Mouse (Mus musculus) megakaryocyte-erythroid progenitor cell, adult 5-6 weeks (primary cell): ENCODE results near the gene Cdc16. TPM values are rescaled to one million over a fixed set of nuclear protein-coding genes. Genes with fewer than 3 reads are reported as not detected.

Experiments used
- ATAC-seq: replicated peaks from 2 replicates; pipeline ENCODE4 v1.8.0; 2016; ENCODE audit warnings: mild to moderate bottlenecking, inconsistent platforms; ENCODE audit not compliant: severe bottlenecking, poor library complexity, low FRiP score, low TSS enrichment
- total RNA-seq, 2 experiments: library from RNA; stranded (forward) in 1 of 2; stranded (reverse) in 1 of 2; fragments of 200-1000, 215-1000 nt in 1 of 2; fragments of >200 nt in 1 of 2; fragmentation: Nextera tagmentation in 1 of 2; gene quantifications; 2 replicates each; pipeline ENCODE4 v1.2.3; 2014 to 2017

Cdc16 gene
- total RNA-seq, 2 experiments from 2014 or later = 55.6 to 72.3 TPM

DNA sequence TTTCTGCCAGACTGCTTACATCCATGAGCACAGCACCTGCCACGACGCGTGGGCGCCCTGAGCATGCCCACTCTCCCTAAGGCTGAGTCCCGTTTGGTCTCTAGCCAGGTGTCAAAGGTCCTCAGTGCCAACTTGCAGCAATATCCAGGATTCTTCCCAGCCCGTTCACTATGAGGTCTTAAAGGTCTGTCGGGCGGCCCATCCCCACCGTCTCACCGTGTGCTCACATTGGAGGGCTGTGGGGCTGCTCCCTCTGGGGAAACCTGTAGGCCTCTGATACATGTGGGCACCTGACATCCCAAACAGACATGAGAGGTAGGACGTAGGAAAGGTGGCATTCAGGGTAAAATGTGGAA, 36.2 kb downstream of the Cdc16 start:
- ATAC-seq = no peak

DNA sequence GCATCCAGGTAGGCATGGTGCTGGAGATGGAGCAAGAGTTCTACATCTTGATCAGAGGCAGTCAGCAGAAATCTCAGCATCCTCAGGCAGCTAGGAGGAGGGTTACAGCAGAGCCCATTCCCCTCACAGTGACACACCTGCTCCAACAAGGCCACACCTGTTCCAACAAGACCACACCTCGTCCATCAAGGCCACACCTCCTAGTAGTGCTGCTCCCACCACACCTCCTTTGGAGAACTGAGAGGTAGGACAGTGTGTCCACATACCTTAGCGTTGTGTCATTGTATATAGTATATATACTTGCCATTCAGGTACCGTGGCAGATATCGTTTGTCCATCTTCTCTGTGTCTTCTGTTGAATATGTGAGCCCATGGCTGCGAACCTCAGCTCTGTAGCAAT, 40.2 kb downstream of the Cdc16 start:
- ATAC-seq = no peak

DNA sequence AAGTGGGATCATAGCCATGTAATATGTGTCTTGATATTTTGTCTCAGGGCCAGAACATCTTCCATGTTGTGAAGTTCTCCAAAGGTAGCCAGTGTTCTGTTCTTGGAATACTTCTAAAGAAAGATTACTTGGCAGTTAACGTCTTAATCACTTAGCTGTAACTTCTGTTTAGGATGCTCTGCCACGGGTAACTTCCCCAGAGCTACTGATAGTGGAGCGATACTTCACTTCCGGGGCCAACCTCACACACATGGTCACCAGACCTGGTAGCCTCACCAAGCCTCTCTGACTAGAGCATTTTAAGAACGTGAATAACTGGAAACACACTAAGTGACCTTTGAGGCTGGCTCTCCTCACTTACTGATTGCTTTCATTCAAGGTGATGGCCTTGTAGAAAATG, 42.1 kb downstream of the Cdc16 start:
- ATAC-seq = no peak

DNA sequence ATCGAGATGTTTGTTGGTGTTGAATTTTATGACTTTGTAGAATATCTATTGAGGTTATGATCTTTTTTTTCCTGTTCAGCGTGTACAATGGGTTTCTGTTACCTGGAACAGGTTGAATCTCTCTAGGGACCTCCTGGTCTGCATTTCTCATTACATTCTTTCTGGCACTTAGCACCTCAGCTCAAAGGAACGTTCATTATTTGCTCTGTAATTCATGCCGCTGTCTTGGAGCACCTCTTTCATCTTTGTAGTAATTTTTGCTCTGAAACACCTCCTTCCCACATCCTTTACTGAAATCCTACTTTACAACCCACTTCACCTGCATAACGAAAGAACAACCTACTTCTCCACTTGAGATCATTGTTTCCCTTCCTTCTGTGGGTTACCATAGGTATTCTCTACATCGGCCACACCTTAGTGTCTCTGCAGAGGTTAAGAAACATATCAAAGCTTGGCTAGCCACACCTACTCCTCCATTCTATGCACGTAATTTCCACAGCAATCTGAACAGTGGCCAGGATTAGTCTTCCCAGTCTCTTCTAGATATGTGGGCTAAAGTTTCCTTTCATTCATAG, 71.2 kb downstream of the Cdc16 start:
- no peak for ATAC-seq

Other genes starting within 250 kb of the Cdc16 start
- not detected in 2 replicates for gene 1700029H14Rik, start 195.2 kb upstream of the Cdc16 start, total RNA-seq (2014; fragmentation: Nextera tagmentation)
- gene 1700029H14Rik, start 195.2 kb upstream of the Cdc16 start, total RNA-seq (2017) = not detected in 2 replicates
- gene Rasa3, start 80.1 kb upstream of the Cdc16 start, total RNA-seq (2014; fragmentation: Nextera tagmentation) = 34.4 and 36.2 TPM in 2 replicates
- 25.9 and 43.0 TPM in 2 replicates for gene Rasa3, start 80.1 kb upstream of the Cdc16 start, total RNA-seq (2017)
- gene Cfap97d2, start 51.8 kb upstream of the Cdc16 start, total RNA-seq (2014; fragmentation: Nextera tagmentation) = not detected in 2 replicates
- not detected in 2 replicates for gene Cfap97d2, start 51.8 kb upstream of the Cdc16 start, total RNA-seq (2017)
- gene Upf3a, start 27.9 kb downstream of the Cdc16 start, total RNA-seq (2014; fragmentation: Nextera tagmentation) = 19.9 and 29.4 TPM in 2 replicates
- gene Upf3a, start 27.9 kb downstream of the Cdc16 start, total RNA-seq (2017) = 32.6 and 33.0 TPM in 2 replicates
- not detected in 2 replicates for gene AF366264, start 80.7 kb downstream of the Cdc16 start, total RNA-seq (2014; fragmentation: Nextera tagmentation)
- not detected in 2 replicates for gene AF366264, start 80.7 kb downstream of the Cdc16 start, total RNA-seq (2017)
- 39.4 and 41.1 TPM in 2 replicates for gene Champ1, start 112.0 kb downstream of the Cdc16 start, total RNA-seq (2014; fragmentation: Nextera tagmentation)
- gene Champ1, start 112.0 kb downstream of the Cdc16 start, total RNA-seq (2017) = 38.4 and 38.5 TPM in 2 replicates
- gene Coprs, start 132.6 kb downstream of the Cdc16 start, total RNA-seq (2014; fragmentation: Nextera tagmentation) = 1.1 and 8.7 TPM in 2 replicates
- 2.4 and 7.7 TPM in 2 replicates for gene Coprs, start 132.6 kb downstream of the Cdc16 start, total RNA-seq (2017)